Mouse (Mus musculus): ENCODE data around the gene Hivep2. TPM values are rescaled to one million over a fixed set of nuclear protein-coding genes. Genes with fewer than 3 reads are reported as not detected.
A peak's percentile ranks its signal among the peaks of the same experiment; 100 is the strongest.

Gene Hivep2
- polyA plus RNA-seq, 1 experiment from 2014 or later, result 7.9 TPM

DNA sequence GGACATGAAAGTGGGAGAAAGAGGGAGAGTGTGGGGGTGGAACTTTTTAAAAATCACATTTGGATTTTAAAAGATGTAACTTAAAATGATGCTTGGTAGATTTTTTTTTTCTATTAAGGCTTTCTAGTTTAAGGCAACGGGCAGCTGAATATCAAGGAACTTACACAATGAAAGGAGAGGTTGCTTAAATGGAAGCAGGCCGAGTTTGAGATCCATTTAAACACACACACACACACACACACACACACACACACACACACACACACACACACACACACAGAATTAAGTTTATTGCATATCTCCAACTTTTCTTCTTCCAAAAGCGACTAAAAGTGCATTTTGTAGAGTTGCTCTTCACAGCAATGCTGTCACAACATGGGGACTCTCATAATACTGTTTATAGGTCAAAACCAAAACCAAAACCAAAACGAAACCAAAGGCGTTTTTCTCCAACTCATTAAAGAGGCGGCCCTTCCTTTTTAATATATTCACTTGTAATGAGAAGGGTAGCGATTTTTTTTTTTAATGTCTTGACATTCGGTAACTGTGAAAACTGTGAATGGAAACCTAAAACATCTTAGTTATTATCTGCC is 1.9 kb upstream of the Hivep2 start:
- no peaks in the 10 kb centered on the region for H3K36me3 ChIP-seq
- H3K4me3 ChIP-seq, result peak overlapping the region; percentile 80
- no peaks in the 10 kb centered on the region for H3K9me3 ChIP-seq
- 15% methylated on average over 8 of the region's 8 CpGs for WGBS
- no peak overlapping the region for H3K9ac ChIP-seq
- 0 out of 2 replicates have a peak, but pooled peaks cover 11% of the 10 kb centered on the region for H3K4me1 ChIP-seq
- H3K4me2 ChIP-seq, result peak overlapping the region; percentile 97
- H3K27ac ChIP-seq, result no peak overlapping the region
- ATAC-seq (ENCODE audit: insufficient number of reproducible peaks, low FRiP score, low TSS enrichment, low read depth), result no peak
- peaks cover 15% of the 10 kb centered on the region; the same call in 1 of the 2 replicates for H3K27me3 ChIP-seq

DNA sequence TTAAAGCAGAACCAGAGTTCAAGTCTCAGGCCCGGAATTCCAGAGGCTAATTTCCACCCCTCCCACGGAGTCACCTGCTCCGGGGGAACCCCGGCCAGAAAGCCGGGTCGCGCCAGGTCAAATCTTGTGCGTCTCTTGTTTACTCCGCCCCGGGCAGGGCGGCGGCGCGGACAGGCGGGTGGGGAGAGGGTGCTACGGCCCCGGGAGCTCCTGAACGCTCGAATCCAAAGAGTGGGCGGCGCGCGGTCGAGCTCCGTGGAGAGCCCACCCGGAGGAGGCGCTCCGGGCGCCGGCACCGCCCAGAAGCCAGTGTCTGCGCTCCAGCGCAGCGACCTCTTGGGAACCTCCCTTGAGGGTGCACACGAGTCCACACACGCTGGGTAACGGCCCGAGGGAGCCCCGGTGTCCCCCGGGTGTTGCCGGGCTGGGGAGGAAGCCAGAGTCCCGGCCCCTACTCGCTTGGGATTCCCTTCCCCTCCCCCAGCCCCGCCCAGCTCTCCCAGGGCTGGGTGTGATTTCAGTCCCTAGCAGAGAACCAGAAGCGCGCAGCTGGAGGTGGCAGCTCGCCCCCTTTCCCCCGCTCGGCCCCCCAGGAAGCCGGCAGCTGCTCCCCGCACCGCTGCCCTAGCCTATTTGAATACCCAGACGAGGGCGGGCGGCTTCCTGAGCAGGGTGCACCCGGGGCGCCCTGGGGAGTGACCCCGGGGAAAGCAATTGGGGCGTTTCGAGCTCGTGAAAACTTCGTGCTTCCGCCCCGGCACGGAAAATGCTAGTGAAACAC is 1.2 kb upstream of the Hivep2 start:
- H3K4me1 ChIP-seq, result 0 out of 2 replicates have a peak, but pooled peaks cover 11% of the 10 kb centered on the region
- no peaks in the 10 kb centered on the region for H3K36me3 ChIP-seq
- peak overlapping the region; percentile 98 for H3K27ac ChIP-seq
- H3K4me3 ChIP-seq, result peak overlapping the region; percentile 80
- no peaks in the 10 kb centered on the region for H3K9me3 ChIP-seq
- peak overlapping the region; percentile 81 for H3K9ac ChIP-seq
- peak; percentile 56 for ATAC-seq (ENCODE audit: insufficient number of reproducible peaks, low FRiP score, low TSS enrichment, low read depth)
- peaks cover 15% of the 10 kb centered on the region; the same call in 1 of the 2 replicates for H3K27me3 ChIP-seq
- H3K4me2 ChIP-seq, result peak overlapping the region; percentile 97
- WGBS, result under 1% methylated on average over 64 of the region's 65 CpGs

DNA sequence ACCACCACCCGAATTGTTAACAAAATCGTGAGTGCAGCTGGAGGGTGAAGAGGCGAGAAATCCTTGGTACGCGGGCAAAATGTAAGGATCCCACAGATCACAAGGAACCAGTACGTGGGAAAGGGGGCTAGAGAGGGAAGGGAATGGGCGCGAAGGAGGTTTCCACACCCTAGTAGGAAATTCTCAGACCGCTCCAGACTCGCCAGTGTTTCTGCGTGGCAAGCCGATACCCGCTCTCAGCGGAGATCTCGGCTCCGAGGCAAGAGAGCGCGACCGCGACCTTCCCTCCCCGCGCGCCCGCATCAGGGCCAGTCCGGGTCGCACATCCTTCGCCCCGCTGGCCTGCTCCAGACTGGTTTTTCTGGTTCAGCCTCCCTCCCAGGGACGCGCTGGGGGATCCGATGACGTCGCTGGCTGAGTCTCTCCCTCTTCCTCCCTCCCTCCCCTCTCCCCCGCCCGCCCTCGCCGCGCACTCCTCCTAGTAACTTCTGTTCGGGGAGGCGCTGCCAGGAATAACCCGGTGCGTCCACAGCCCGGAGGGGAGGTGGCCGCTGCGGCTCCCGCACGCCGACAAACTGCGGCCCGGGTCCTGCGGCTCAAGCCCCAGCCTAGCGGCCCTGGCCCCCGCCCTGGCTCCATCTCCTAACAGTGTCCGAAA is 430 bp upstream of the Hivep2 start:
- WGBS, result under 1% methylated on average over 47 of the region's 54 CpGs
- Histone ChIP-seq H3K9ac (peak overlapping the region; percentile 81), H3K9me3 (no peaks in the 10 kb centered on the region), H3K4me2 (peak overlapping the region; percentile 97), H3K4me1 (0 out of 2 replicates have a peak, but pooled peaks cover 11% of the 10 kb centered on the region), H3K36me3 (no peaks in the 10 kb centered on the region), H3K27me3 (peaks cover 15% of the 10 kb centered on the region; the same call in 1 of the 2 replicates), H3K4me3 (peak overlapping the region; percentile 80), H3K27ac (peak overlapping the region; percentile 98)
- peak; percentile 77 for ATAC-seq (ENCODE audit: insufficient number of reproducible peaks, low FRiP score, low TSS enrichment, low read depth)

DNA sequence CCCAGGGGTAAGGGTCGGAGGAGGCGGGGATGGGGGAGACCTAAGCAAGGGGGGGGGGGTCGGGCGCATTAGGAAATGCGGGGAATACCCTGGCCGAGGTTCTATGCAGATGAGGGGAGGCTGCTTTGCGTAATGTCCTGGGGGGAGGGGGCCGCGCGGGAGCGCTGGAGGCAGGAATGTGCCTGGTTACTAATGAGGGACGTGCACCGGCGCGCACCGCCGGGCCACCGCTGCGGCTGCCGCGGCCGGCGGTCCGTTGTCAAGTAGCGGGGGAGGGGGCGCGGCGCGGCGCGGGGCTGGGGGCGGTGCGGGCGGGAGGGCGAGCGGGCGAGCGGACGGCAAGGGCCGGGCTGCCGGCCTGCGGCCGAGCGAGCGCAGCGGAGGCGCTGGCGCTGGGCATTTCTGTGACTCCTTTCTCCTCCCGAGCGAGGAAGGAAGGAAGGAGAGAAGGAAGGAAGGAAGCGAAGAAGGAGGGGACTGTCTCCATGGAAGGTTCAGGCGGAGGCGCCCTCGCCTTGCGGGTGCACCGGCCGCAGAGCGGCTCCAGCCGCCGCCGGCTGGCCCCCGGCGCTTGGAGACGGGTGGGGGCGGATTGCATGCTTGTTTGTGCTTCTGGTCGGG is 1.1 kb downstream of the Hivep2 start:
- H3K4me2 ChIP-seq, result peak overlapping the region; percentile 97
- peaks cover 14% of the 10 kb centered on the region; the same call in 1 of the 2 replicates for H3K27me3 ChIP-seq
- H3K4me1 ChIP-seq, result 0 out of 2 replicates have a peak, but pooled peaks cover 11% of the 10 kb centered on the region
- peak overlapping the region; percentile 81 for H3K9ac ChIP-seq
- no peaks in the 10 kb centered on the region for H3K9me3 ChIP-seq
- ATAC-seq (ENCODE audit: insufficient number of reproducible peaks, low FRiP score, low TSS enrichment, low read depth), result no peak
- H3K4me3 ChIP-seq, result peak overlapping the region; percentile 80
- no peaks in the 10 kb centered on the region for H3K36me3 ChIP-seq
- H3K27ac ChIP-seq, result peak overlapping the region; percentile 98
- WGBS, result 3% methylated on average over 46 of the region's 66 CpGs

DNA sequence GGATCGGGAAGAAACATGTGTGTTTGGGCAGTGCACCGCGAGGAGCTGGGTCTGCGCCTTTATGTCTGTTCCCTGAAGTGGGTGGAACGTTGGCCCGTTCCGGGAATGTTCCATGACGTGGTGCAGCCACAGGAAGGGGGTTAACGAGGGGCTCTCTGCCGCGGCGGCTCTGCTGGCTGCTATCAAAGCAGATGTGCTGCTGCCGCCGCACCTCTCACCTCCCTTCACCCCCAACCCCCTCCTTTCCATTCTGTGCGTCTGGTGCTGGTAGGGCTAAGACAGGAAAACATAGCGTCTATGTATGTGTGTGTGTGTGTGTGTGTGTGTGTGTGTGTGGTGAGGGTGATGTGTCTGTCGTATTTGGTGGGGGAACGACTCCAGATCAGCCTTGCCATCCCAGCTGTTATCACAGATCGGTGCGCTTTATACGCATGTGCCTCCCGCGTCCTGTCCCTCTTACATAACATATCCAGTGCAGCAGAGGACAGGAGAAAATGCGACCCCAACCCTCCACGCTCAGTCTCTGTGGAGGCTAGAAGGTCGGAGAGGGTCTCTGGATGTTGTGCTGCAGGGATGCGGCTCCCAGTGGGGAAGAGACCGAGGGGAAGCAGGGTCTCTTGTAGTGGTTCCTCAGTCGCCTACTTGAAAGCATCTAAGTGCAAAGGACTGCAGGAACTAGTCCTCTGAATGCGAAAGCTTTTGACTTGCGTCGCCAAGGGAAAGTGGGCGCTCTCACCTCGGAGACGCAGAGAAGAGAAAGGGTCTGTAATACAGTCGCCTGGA is 1.8 kb downstream of the Hivep2 start:
- no peaks in the 10 kb centered on the region for H3K9me3 ChIP-seq
- peak overlapping the region; percentile 80 for H3K4me3 ChIP-seq
- H3K36me3 ChIP-seq, result no peaks in the 10 kb centered on the region
- H3K9ac ChIP-seq, result peak overlapping the region; percentile 81
- WGBS, result under 1% methylated on average over 36 of the region's 36 CpGs
- ATAC-seq (ENCODE audit: insufficient number of reproducible peaks, low FRiP score, low TSS enrichment, low read depth), result peak; percentile 35; the same call in 1 of the 2 replicates
- H3K27me3 ChIP-seq, result peaks cover 7% of the 10 kb centered on the region; the same call in 1 of the 2 replicates
- 0 out of 2 replicates have a peak, but pooled peaks cover 11% of the 10 kb centered on the region for H3K4me1 ChIP-seq
- peak overlapping the region; percentile 98 for H3K27ac ChIP-seq
- peak overlapping the region; percentile 97 for H3K4me2 ChIP-seq

DNA sequence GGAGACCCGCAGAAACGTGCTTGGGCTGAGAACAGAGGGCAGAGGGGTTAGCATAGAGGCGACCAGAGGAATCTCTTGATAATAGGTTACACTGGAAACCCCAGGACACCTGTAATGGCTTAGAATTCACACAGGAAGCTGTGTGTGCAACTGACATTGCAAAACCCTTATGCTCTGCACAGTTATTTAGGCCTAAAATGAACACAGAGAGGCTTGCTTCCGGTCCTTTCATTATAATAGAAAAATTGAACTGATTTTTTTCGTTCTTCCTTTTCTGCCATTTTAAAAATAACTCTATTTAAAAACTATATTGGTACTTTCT is 2.3 kb downstream of the Hivep2 start:
- peaks cover 2% of the 10 kb centered on the region; the same call in 1 of the 2 replicates for H3K27me3 ChIP-seq
- H3K4me3 ChIP-seq, result peak overlapping the region; percentile 80
- H3K9me3 ChIP-seq, result no peaks in the 10 kb centered on the region
- H3K4me2 ChIP-seq, result peak overlapping the region; percentile 97
- H3K9ac ChIP-seq, result no peak overlapping the region
- no peak for ATAC-seq (ENCODE audit: insufficient number of reproducible peaks, low FRiP score, low TSS enrichment, low read depth)
- H3K27ac ChIP-seq, result peak overlapping the region; percentile 98
- WGBS, result 11% methylated on average over 5 of the region's 5 CpGs
- 0 out of 2 replicates have a peak, but pooled peaks cover 11% of the 10 kb centered on the region for H3K4me1 ChIP-seq
- H3K36me3 ChIP-seq, result no peaks in the 10 kb centered on the region

DNA sequence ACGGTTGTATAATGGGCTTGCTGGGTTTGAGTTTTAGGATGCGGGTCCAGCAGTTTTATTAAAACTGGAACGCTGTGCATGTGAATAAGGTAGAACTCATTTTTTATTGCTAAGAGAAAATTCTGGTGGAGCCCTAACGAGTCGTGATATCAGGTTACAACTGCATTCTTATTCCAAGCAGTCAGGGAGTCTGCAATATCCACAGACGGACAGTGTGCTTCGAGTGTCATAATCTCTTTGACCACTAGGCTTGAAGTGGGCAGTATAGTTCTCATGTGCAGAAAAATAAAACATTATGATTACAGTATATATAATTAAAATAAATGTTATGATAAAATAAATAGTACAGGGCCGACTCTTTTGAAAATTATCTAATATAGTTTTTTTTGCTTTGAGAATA is 3.1 kb downstream of the Hivep2 start:
- no peaks in the 10 kb centered on the region; the same call in 1 of the 2 replicates for H3K27me3 ChIP-seq
- H3K4me2 ChIP-seq, result no peak overlapping the region
- H3K4me3 ChIP-seq, result no peak overlapping the region
- H3K9ac ChIP-seq, result no peak overlapping the region
- H3K27ac ChIP-seq, result no peak overlapping the region
- ATAC-seq (ENCODE audit: insufficient number of reproducible peaks, low FRiP score, low TSS enrichment, low read depth), result no peak
- 0 out of 2 replicates have a peak, but pooled peaks cover 14% of the 10 kb centered on the region for H3K4me1 ChIP-seq
- H3K9me3 ChIP-seq, result no peaks in the 10 kb centered on the region
- WGBS, result 10% methylated on average over 8 of the region's 8 CpGs
- H3K36me3 ChIP-seq, result no peaks in the 10 kb centered on the region

DNA sequence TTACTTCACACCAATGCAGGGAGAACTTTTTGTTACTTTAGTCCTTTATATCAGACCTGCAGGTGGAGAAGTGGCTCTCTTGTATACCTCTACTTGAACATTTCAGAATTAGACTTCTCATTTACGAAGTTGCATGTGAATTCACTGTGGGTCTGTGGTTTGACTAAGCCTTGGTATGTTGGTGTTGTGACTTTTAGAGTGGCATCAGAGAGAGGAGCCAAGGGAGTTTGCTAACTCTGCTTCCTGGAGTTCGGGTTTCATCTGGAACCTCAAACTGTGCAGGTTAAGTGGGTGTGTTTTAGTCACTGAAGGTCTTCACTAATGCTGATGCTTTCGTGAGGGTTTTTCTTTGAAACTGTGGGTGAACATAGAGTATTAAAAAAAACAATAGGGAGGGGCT is 4.4 kb downstream of the Hivep2 start:
- H3K4me3 ChIP-seq, result no peak overlapping the region
- H3K27me3 ChIP-seq, result no peaks in the 10 kb centered on the region; the same call in 1 of the 2 replicates
- H3K36me3 ChIP-seq, result no peaks in the 10 kb centered on the region
- H3K9me3 ChIP-seq, result no peaks in the 10 kb centered on the region
- WGBS, result 78% methylated on average over 3 of the region's 3 CpGs
- H3K9ac ChIP-seq, result no peak overlapping the region
- ATAC-seq (ENCODE audit: insufficient number of reproducible peaks, low FRiP score, low TSS enrichment, low read depth), result no peak
- H3K4me2 ChIP-seq, result no peak overlapping the region
- H3K27ac ChIP-seq, result no peak overlapping the region
- 0 out of 2 replicates have a peak, but pooled peaks cover 10% of the 10 kb centered on the region for H3K4me1 ChIP-seq

DNA sequence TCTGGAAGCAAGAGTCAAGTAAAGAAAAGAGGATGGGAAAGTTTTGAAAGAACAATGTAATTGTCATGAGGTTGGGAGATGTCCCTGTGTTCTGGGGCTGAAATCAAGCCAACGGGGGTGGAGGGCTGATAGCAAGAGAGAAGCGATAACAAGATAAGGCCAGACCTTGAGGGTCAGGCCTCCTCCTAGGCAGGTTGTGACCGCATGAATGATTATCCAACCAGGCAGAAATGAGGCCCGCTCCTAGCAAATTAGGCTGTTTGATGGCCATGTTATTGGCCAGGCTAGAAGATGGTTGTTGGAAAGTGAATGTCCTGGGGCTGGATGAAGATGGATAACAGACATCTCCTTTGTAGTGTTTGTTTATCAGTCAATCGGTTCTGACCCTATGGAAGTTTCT is 5.4 kb downstream of the Hivep2 start:
- Histone ChIP-seq H3K4me1 (0 out of 2 replicates have a peak, but pooled peaks cover 10% of the 10 kb centered on the region), H3K27me3 (no peaks in the 10 kb centered on the region; the same call in 1 of the 2 replicates), H3K9ac (no peak overlapping the region), H3K4me2 (no peak overlapping the region), H3K27ac (no peak overlapping the region), H3K9me3 (no peaks in the 10 kb centered on the region), H3K4me3 (no peak overlapping the region), H3K36me3 (no peaks in the 10 kb centered on the region)
- WGBS, result 49% methylated on average over 5 of the region's 5 CpGs
- no peak for ATAC-seq (ENCODE audit: insufficient number of reproducible peaks, low FRiP score, low TSS enrichment, low read depth)

DNA sequence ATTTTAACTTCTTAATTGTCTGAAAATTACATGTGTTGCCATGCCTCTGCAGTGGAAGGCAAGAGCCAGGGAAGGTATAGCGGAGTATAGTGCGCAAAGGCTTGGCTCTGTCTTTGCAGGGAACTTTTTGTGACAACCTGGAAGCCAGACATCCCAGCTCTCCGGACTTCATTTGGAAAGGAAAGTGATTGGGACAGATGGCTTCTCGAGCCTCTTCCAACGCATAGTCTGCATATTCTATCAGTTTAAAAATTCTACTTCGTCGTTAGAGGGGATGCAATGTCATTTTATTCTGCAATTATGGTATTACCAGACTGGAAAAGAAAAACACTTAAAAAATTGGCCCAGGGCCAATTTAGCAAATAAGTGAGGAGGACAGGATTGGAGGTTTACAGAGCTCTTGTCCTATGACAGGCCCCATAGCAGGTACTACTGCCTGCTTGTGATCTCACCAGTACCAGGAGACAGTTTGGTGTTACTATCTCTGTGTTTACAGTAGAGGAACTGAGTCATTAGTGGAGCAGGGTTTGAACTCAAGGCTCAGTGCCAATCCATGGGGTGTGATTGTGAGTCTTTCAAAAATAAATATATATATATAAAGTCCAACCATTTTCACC is 7.8 kb downstream of the Hivep2 start:
- no peak for ATAC-seq (ENCODE audit: insufficient number of reproducible peaks, low FRiP score, low TSS enrichment, low read depth)
- no peak overlapping the region for H3K4me3 ChIP-seq
- 53% methylated on average over 7 of the region's 7 CpGs for whole genome bisulfite sequencing

More for the DNA sequence above, 7.8 kb downstream of the Hivep2 start:
- H3K9ac ChIP-seq, result no peak overlapping the region
- no peaks in the 10 kb centered on the region for H3K36me3 ChIP-seq
- 0 out of 2 replicates have a peak, but pooled peaks cover 5% of the 10 kb centered on the region for H3K4me1 ChIP-seq
- H3K9me3 ChIP-seq, result no peaks in the 10 kb centered on the region
- no peak overlapping the region for H3K4me2 ChIP-seq
- no peaks in the 10 kb centered on the region; the same call in 1 of the 2 replicates for H3K27me3 ChIP-seq
- no peak overlapping the region for H3K27ac ChIP-seq

Measured in limb, embryonic 15.5 days (tissue).